Mouse (Mus musculus) spleen, adult 2 months (tissue): ENCODE measurements at regions not wholly inside any gene's neighbourhood (a gene's known extent, or its start where the extent isn't known, plus 50 kb on each side); places are given as distances from the start of the nearest gene placed in this dataset.

Source experiments
- DNase-seq, 2 experiments: peaks; one replicate each; pipeline versions ENCODE4 v3.0.0 to v3.0.0-alpha.2; 2012 to 2021; ENCODE audit warnings: low spot score in 2 of 2, low read depth in 1 of 2
- H3K27ac ChIP-seq: fragments of 200-500 bp; 2 replicates; pipeline ENCODE4 v1.5.1; 2012; ENCODE audit warnings: low read length, inconsistent platforms; ENCODE audit not compliant: insufficient read depth
- H3K27me3 ChIP-seq: fragments of 200-500 bp; 2 replicates; pipeline ENCODE4 v1.6.1; 2012; ENCODE audit warnings: mild to moderate bottlenecking, moderate library complexity, low read length, inconsistent platforms; ENCODE audit not compliant: control insufficient read depth, insufficient read depth
- H3K36me3 ChIP-seq: fragments of 200-500 bp; 2 replicates; pipeline ENCODE4 v1.6.1; 2012; ENCODE audit warnings: mild to moderate bottlenecking, low read length, inconsistent platforms; ENCODE audit not compliant: control insufficient read depth, insufficient read depth
- H3K4me1 ChIP-seq: fragments of 200-500 bp; 2 replicates; pipeline ENCODE4 v1.6.1; 2011; ENCODE audit warnings: inconsistent platforms; ENCODE audit not compliant: control insufficient read depth, insufficient read depth, insufficient read length
- H3K4me3 ChIP-seq: fragments of 200-500 bp; 2 replicates; pipeline ENCODE4 v1.5.1; 2011; ENCODE audit warnings: mild to moderate bottlenecking, inconsistent platforms; ENCODE audit not compliant: insufficient read depth, insufficient read length; ENCODE audit errors: extremely low read depth
- CTCF ChIP-seq: fragments of 200-500 bp; IDR thresholded peaks from 2 replicates; pipeline ENCODE4 v1.5.1; 2011; ENCODE audit warnings: mild to moderate bottlenecking, inconsistent platforms; ENCODE audit not compliant: insufficient read depth, insufficient read length, insufficient replicate concordance; ENCODE audit errors: extremely low read depth
- POLR2A ChIP-seq: fragments of 200-500 bp; IDR thresholded peaks from 2 replicates; pipeline ENCODE4 v1.6.1; 2011; ENCODE audit warnings: low read depth, low read length, inconsistent platforms
- WGBS: fragments of 180-500 bp; shearing (Covaris S2); methylation state at CpG from one replicate; pipeline ENCODE4 v1.1.7; 2018; 5-methylcytosine and 5-hydroxymethylcytosine counted together

DNA sequence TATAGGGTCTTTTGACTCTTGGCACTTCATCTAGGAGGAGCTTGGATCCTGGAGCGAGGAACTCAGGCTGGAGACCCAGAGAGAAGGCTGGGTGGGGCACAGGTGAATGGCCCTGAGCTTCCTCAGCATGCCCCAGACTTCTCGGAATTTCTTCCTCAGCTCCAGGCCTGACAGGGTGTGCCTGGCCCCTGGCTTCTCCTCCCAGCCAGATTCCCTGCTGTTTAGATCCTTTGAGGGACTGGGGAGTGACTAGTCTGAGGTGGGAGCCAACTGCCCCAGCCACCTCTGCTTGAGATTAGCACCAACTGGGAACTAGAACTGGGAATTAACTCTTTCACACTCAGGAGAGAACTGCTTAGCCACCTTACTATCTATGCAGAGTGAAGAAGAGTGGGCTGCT, 325.8 kb downstream of the Mllt3 start:
- Histone ChIP-seq H3K27me3 (no peaks in the 10 kb centered on the region), H3K36me3 (no peaks in the 10 kb centered on the region), H3K27ac (no peak overlapping the region), H3K4me1 (no peaks in the 10 kb centered on the region), H3K4me3 (no peak overlapping the region)
- TF ChIP-seq CTCF (no peak), POLR2A (no peak)
- 85% methylated on average over 2 of the region's 2 CpGs for WGBS
- DNase-seq, result no peak

DNA sequence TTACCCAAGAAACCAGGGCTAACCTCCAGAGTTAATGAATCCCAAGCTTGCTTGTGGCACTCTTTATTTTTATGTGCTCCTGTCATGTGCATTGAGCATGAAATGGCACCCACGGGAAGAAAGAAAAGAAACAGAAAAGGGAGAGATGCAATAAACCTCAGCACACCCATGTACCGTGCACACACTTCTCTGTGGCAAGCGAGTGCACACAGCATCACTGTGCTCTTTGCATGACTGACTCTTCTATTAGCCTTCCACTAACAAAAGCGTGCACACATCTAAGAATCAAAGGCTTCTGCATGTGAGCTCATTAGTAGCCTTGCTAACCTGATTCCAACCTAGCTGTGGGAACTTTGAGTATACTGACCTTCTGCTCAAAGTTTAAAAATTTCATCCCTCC, 330.3 kb downstream of the Mllt3 start:
- Histone ChIP-seq H3K36me3 (no peaks in the 10 kb centered on the region), H3K27me3 (no peaks in the 10 kb centered on the region), H3K27ac (no peak overlapping the region), H3K4me3 (no peak overlapping the region), H3K4me1 (no peaks in the 10 kb centered on the region)
- 87% methylated on average over 4 of the region's 4 CpGs for WGBS
- DNase-seq, result no peak
- TF ChIP-seq POLR2A, result no peak
- no peak for TF ChIP-seq CTCF

DNA sequence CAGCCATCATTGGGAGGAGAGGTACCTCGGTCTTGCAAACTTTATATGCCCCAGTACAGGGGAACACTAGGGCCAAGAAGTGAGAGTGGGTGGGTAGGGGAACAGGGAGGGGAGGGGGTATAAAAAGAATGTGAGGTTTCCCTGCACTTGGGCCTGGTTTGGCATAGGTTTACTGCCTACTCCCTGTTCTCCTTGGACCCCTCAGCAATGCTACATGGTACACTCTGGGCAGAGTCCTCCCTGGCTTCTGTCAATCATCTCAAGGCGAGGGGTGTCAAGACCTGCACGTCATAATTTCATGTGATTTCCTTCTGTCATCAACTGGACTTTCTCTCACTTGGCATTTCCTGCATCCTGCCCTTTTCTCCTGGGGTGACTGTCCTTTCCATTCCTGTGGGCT, 330.9 kb downstream of the Mllt3 start:
- 75% methylated on average over 3 of the region's 3 CpGs for WGBS
- no peak for DNase-seq
- Histone ChIP-seq H3K36me3 (no peaks in the 10 kb centered on the region), H3K4me1 (no peaks in the 10 kb centered on the region), H3K4me3 (no peak overlapping the region), H3K27ac (no peak overlapping the region), H3K27me3 (no peaks in the 10 kb centered on the region)
- TF ChIP-seq POLR2A (no peak), CTCF (no peak)

DNA sequence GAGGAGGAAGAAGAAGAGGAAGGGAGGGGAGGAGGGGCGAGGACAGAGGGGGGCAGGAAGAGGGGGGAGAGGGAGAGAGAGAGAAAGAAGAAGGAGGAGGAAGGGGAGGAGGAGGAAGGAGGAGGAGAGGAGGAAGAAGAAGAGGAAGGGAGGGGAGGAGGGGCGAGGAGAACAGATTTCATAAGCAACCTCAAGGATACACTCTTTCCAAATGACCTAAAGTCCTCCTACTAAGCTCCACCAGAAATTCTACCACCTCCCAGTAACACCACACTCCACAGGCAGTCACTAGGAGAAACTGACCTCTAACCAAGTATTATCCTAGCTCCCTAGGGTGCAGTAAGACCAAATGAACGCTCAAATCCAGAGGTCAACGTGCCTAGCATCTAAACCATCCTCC, 332.1 kb downstream of the Mllt3 start:
- no peak overlapping the region for H3K27ac ChIP-seq
- H3K4me3 ChIP-seq, result no peak overlapping the region
- no peaks in the 10 kb centered on the region for H3K4me1 ChIP-seq
- no peak for DNase-seq
- no peaks in the 10 kb centered on the region for H3K27me3 ChIP-seq
- no peaks in the 10 kb centered on the region for H3K36me3 ChIP-seq
- TF ChIP-seq CTCF (no peak), POLR2A (no peak)
- WGBS, result 76% methylated on average over 3 of the region's 4 CpGs

DNA sequence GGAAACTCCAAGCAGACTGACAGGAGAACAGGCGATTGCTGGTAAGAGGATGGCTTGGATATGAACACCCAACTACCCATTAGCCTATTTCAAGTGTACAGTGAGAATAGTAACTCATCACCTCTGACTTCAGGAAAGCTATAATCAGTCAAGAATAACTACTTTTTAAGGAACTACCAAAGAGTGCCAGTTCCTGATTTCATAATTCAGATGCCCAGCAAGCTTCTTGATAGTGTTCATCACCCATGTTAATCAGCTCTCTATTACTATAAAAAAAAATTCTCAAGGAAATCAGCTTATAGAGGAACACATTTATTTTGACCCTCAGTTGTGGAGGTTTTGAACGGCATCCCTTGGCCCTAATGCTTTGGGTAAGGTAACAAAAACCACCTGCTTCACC, 332.7 kb downstream of the Mllt3 start:
- TF ChIP-seq POLR2A, result no peak
- TF ChIP-seq CTCF, result no peak
- no peaks in the 10 kb centered on the region for H3K4me1 ChIP-seq
- no peak overlapping the region for H3K27ac ChIP-seq
- no peaks in the 10 kb centered on the region for H3K36me3 ChIP-seq
- H3K4me3 ChIP-seq, result no peak overlapping the region
- 49% methylated on average over 2 of the region's 2 CpGs for WGBS
- no peak for DNase-seq
- no peaks in the 10 kb centered on the region for H3K27me3 ChIP-seq

DNA sequence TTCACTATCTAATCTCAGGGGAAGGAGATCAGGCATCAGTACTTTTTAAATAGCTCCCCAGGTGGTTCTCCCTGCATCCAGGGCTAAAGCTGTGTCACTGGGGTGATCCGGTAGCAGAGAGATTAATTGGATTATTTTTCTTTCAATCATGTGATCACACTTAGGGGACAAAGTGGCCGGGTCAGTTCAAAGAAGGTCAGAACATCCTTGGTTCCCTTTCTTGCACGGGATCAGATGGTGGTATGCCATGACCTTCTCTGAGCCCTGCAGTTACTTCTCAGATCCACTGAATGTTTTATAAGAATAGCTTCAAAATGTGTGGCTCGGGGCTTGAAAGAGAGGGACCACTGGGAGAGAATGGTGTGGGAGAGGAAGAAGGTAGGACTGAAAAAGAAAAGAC, 333.6 kb downstream of the Mllt3 start:
- no peaks in the 10 kb centered on the region for H3K36me3 ChIP-seq
- TF ChIP-seq CTCF (no peak), POLR2A (no peak)
- DNase-seq, result no peak
- no peaks in the 10 kb centered on the region for H3K4me1 ChIP-seq
- H3K4me3 ChIP-seq, result no peak overlapping the region
- WGBS, result 89% methylated on average over 4 of the region's 4 CpGs
- no peak overlapping the region for H3K27ac ChIP-seq
- no peaks in the 10 kb centered on the region for H3K27me3 ChIP-seq

DNA sequence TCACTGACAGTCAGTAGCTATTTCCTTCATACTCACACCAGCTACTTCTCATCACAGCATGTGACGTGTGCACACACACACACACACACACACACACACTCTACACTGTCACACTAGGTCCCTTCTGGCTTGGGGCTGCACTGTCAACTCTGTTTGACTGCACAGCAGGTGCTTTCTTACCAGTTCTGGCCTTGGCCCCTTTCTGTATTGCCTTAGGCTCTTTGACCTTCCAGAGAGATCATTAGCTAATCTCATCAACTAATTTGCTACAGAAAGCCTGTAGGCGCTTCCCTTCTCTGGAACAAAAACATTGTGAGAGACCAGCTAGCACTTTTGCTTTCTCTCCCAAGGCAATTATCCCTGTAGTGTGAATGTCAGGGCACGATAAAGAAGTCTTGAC, 334.4 kb downstream of the Mllt3 start:
- 78% methylated on average over 3 of the region's 3 CpGs for WGBS
- no peak for TF ChIP-seq CTCF
- no peak for TF ChIP-seq POLR2A
- no peak for DNase-seq

More for the DNA sequence above, 334.4 kb downstream of the Mllt3 start:
- H3K27me3 ChIP-seq, result no peaks in the 10 kb centered on the region
- H3K4me1 ChIP-seq, result no peaks in the 10 kb centered on the region
- no peaks in the 10 kb centered on the region for H3K36me3 ChIP-seq
- H3K27ac ChIP-seq, result no peak overlapping the region
- H3K4me3 ChIP-seq, result no peak overlapping the region
